Mouse (Mus musculus): ENCODE data around the gene Nr4a1. TPM values are rescaled to one million over a fixed set of nuclear protein-coding genes. Genes with fewer than 3 reads are reported as not detected.

Gene Nr4a1
- total RNA-seq, 4 experiments from 2014 or later, result 50.3 to 89.6 (median 71.5) TPM

- no peak for DNase-seq (ENCODE audit: low spot score in 2 of 2)
Measured at GRCm38 (mm10) chr15:101255842-101256462, 1.9 kb downstream of the Nr4a1 start.

DNA sequence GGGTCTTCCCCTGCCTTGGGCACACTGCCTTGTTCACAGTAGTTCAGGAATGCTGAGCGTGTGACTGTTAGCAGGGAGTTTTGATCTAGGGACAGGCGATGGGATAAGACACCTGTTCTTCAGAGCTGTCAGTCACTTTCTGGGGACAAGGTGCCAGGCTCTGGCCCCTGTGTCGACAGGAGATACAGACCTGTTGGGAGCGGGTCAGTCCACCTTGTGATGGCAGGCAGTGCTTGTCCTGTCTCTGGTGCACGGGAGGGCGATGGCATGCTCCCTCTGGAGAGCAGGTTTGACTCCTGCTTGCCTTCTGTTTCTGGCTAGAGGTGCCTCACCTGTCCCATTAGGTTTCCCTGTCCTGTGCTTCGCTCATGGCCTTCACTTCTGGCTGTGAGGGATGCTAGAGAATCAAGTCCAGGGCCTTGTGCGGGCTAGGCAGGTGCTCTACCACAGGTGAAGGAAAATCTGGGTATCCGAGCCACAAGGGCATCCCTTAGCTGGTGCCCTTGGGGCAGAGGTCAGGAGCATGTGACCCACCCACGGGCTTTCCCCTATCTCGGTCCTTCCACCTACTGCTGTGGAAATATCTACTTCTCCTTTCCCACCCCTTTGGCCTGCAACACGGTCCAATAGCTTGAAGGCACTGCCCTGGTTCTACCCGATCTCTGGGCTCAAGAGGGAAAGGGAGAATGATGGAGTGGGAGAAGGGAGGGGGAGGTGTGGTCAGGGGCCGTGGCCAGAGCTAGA lies 2.6 kb downstream of the Nr4a1 start:
- no peak for DNase-seq (ENCODE audit: low spot score in 2 of 2)

GRCm38 (mm10) chr15:101258420-101258819 lies 4.4 kb downstream of the Nr4a1 start:
- no peak for DNase-seq (ENCODE audit: low spot score in 2 of 2)

GRCm38 (mm10) chr15:101259922-101260321 lies 5.9 kb downstream of the Nr4a1 start:
- DNase-seq (ENCODE audit: low spot score in 2 of 2), result no peak

DNA sequence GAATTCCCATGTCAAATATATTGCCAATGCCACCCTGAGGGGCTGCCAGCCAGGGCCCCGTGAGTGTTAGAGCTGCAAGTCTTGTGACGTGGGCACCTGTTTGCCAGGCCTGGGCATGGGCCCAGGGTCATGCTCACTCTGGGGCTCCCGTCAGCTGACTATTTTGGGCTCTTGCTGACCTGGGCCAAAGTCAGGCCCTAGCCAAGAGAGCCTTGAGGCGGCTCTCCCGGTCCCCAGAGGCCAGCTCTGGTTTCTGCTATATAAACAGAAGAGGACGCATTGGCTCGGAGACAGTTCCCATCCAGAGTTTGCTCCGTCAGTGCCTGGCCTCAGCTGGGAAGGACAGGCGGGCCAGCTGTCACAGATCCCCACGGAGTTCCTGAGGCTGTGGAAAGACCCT lies 6.3 kb downstream of the Nr4a1 start:
- no peak for DNase-seq (ENCODE audit: low spot score in 2 of 2)

GRCm38 (mm10) chr15:101260874-101261622 lies 7.0 kb downstream of the Nr4a1 start:
- DNase-seq (ENCODE audit: low spot score in 2 of 2), result no peak

DNA sequence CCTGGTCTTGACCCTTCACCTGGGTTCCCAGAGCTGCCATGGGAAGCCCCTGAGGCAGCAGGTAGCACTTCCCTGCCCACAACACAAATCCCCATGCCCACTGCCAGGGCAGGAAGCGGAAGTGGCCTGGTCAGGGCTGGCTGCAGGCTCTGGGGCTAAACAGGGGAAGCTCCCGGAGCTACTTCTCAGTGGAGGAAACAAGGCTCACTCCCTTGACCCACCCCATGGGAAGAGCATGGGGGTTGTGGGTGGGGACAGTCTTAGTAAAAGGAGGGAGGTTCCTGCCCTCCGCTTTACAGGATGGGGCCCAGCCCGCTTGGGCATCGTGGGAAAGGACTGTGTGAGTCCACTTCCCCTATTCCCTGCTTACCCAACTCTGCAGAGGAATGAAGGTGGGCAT lies 8.4 kb downstream of the Nr4a1 start:
- no peak for DNase-seq (ENCODE audit: low spot score in 2 of 2)

- peak; percentile 88 to 89 for DNase-seq (ENCODE audit: low spot score in 2 of 2)
Measured at GRCm38 (mm10) chr15:101266132-101266963, 12.3 kb downstream of the Nr4a1 start.

DNA sequence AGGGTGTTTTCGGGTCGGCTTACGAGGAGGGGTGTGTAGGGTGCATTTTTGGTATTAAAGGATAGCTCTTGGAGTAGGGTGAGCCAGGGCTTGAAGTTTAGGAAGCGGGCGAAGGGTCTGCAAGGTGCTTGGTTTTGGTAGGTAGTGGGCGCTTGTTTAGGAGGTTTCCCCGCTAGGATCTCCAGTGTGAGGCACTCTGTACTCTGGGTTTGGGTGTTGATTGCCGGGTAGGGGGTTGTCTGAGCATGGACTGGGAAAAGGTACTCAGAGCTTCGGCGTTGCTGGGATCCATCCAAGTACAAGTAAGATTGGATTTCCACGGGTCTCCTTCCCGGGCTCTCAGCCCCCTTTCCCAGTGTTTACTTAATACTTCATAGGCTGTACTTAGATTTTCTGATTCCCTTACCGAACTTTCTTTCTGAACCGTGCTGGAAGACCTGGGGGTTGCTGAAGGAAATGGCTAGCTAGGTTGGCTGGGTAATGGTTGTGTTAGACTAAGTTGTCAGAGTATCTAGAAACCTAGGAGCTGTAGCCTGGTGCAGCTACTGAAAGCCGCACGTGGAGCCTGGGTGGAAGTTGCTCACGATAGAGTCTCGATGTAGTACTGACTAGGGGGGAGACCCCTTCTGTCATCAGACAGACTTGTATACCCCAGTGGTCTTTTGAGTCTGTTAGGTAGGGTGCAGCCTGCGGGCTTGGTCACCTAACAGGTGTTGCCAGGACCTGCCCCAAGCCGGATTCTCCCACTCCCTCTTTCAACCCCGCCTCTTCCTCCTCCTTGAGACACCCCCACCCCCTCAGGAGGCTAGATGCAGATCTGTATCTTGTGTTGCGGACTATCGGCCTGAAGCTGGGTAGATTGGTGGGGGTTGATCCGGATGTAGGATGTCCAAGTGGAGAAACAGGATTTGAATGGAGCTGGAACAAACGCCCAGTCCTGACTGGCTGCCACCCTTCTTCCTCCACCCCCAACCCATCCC lies 13.3 kb downstream of the Nr4a1 start:
- DNase-seq (ENCODE audit: low spot score in 2 of 2), result no peak

DNA sequence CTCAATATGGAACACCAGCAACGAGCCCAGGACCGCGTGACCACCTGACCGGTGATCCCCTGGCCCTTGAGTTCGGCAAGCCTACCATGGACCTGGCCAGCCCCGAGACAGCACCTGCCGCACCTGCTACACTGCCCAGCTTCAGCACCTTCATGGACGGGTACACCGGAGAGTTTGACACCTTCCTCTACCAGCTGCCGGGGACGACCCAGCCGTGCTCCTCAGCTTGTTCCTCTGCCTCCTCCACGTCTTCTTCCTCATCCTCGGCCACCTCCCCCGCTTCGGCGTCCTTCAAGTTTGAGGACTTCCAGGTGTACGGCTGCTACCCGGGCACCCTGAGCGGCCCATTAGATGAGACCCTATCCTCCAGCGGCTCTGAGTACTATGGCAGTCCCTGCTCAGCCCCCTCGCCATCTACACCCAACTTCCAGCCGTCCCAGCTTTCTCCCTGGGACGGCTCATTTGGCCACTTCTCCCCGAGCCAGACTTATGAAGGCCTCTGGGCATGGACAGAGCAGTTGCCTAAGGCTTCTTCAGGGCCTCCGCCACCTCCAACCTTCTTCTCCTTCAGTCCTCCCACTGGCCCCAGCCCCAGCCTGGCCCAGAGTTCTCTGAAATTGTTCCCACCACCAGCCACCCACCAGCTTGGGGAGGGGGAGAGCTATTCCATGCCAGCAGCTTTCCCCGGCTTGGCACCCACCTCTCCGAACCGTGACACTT lies 16.2 kb downstream of the Nr4a1 start:
- DNase-seq (ENCODE audit: low spot score in 2 of 2), result no peak

- DNase-seq (ENCODE audit: low spot score in 2 of 2), result no peak
Measured at GRCm38 (mm10) chr15:101271107-101271506, 17.0 kb downstream of the Nr4a1 start.

DNA sequence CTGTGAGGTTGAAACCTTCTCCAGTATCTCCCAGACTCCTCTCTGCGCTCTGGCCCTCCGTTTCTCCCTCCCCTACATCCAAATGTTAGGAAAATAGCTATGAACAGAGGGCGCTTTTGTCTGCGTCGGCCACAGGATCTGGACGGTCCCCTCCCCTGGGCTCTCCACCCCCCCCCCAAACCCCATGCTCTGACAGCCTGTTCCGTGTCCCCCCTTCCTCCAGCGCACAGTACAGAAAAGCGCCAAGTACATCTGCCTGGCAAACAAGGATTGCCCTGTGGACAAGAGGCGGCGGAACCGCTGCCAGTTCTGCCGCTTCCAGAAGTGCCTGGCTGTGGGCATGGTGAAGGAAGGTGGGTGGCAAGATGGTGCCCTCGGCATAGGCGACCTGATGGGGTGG lies 17.4 kb downstream of the Nr4a1 start:
- DNase-seq (ENCODE audit: low spot score in 2 of 2), result peak in 1 of 2 experiments; percentile 35

DNA sequence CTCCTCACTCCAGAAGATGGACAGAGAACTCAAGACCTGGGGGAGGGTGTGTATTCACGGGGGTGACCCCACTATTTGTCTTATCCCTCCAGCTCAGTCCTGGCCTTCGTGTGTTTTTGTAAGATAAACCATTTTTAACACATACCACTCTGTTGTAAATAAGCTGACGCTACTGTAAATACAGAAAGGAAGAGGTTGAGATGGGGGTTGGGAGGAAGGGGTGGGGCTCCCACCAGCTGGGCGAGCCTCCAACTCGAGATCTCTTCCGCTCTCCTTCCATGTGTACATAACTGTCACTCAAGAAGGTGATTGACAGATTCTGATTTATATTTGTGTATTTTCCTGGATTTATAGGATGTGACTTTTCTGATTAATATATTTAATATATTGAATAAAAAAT lies 20.3 kb downstream of the Nr4a1 start:
- no peak for DNase-seq (ENCODE audit: low spot score in 2 of 2)

GRCm38 (mm10) chr15:101277351-101277899 lies 23.4 kb downstream of the Nr4a1 start:
- peak; percentile 69 for DNase-seq (ENCODE audit: low spot score in 2 of 2)

DNA sequence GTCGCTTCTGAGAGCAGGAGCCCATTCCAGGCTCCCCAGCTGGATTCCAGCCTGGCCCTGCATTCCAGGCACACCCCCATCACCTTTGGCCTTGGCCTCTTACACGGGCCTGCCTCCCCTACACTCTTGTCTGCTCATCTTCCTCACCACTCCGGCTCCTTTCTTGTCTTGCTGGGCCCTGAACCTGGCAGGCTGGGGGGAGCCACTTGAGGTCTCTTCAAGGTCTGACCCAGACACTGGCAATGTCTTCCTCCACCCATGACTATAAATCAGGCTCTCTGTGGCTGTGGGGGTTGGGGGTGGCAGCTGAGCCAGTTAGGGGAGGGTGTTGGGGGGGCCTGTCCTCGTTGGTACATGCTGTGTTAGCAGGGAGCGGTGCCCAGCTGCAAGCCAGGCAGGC lies 24.5 kb downstream of the Nr4a1 start:
- no peak for DNase-seq (ENCODE audit: low spot score in 2 of 2)

- DNase-seq (ENCODE audit: low spot score in 2 of 2), result no peak
Measured at GRCm38 (mm10) chr15:101279430-101279999, 25.4 kb downstream of the Nr4a1 start.

DNA sequence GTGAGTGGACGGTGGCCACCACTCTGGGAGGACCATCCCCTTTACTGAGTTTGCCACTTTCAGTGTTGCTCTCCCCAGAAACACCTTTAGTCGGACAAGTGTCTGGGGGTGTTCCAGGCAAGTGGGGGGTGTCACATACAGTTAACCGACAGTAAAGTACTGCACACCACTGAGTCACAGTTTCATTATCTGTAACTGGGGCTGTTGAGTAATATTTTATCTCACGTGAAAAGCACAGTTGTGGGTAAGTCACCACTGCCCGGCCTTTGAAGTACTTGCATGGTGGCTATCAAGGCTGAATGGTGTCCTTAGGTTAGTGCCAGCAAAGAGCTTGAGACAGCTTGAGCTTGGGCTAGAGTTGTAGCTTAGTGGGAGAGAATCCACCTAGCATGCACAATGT lies 28.4 kb downstream of the Nr4a1 start:
- DNase-seq (ENCODE audit: low spot score in 2 of 2), result no peak

- DNase-seq (ENCODE audit: low spot score in 2 of 2), result peak in 1 of 2 experiments; percentile 65
Measured at GRCm38 (mm10) chr15:101283183-101283910, 29.3 kb downstream of the Nr4a1 start.
